Mouse (Mus musculus): Measurements from ENCODE around the gene Ccl21a.
"Not testable (repeated sequence)": the region's sequence is repeated elsewhere in the genome, so short reads cannot be mapped to it uniquely, and the experiment has no call there.

Ccl21a gene

DNA sequence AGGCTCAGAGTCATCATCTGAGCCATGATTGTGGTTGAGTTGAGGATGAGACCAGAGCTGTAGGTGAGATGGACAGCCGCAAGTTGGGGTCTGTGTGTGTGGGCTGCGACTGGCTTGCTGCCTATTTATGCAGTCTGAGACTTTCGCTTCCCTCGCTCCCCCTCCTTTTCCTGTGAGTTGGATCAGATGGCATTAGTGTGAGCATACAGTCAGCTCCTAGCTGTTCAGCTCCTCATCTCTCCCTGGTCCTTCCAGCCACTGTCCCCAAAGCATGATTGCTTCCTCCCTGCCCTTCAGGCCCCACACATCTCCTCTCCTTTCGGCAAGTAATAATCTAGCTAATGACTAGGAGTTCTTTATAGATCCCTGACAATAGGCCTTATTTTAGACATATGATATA, at the start of gene Ccl21a:
Gene Ccl21a, minus strand, starts transcription at position 101 of the 400 bp plus-strand sequence.
- DNase-seq (ENCODE audit: low spot score), result not testable (repeated sequence)

DNA sequence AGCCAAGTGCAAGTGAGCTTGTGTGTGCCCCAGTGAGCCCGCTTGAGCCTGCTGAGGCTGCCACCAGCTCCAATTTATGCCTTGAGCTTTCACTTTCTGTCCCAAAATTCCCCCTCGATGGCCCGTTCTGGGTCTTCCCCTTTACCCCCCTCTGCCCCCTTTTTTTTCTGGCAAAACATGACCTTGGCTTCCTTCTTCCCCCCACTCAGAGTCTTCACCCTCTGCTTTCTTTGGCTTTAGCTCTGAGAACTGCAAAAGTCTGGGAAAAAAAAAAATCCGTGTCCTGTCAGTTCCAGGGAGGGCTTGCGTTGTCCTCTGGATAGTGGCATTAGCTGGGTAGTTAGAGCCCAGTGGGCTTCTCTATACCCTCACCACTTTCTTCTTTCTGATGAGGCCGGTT, 17.3 kb downstream of the Ccl21a start, which contains the start of gene Ccl19:
Gene Ccl19, minus strand, starts transcription at position 101 of the 400 bp plus-strand sequence.
- not testable (repeated sequence) for DNase-seq (ENCODE audit: low spot score)

DNA sequence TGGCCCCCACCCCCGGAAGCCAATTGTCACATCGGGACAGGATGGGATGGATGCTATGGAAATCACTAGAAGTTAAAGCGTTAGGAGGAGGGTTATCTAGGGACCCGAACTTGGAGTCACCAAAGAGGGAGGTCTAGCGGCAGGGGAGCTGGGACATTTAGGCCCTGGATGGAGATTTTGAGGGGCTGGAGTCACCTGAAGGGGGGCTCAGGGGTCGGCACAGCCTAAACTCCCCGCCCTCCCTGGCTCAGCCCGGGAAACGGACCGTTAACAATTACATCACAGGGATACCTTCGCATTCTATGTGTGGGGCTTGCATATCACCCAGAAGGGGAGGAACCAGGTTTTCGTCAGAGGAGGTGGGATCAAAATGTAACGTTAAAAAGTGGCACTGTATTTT, 38.5 kb downstream of the Ccl21a start, which contains the start of gene 4930578G10Rik:
Gene 4930578G10Rik, plus strand, starts transcription at position 301 of the 400 bp plus-strand sequence.
- DNase-seq (ENCODE audit: low spot score), result not testable (repeated sequence)
